Mouse (Mus musculus): Measurements from ENCODE around the gene Gm20604. TPM values are rescaled to one million over a fixed set of nuclear protein-coding genes. Genes with fewer than 3 reads are reported as not detected.

The Gm20604 gene
- polyA plus RNA-seq, 1 experiment: 0.86 TPM

- Histone ChIP-seq H3K4me3 (ENCODE audit: extremely low read depth, insufficient read depth, insufficient read length) (no peak overlapping the region), H3K27me3 (ENCODE audit: control insufficient read depth, insufficient read depth, low read length) (no peaks in the 10 kb centered on the region), H3K4me1 (ENCODE audit: control insufficient read depth, insufficient read depth, insufficient read length) (peaks cover 10% of the 10 kb centered on the region; the same call in 1 of the 2 replicates), H3K27ac (ENCODE audit: insufficient read depth, low read length) (no peak overlapping the region), H3K36me3 (ENCODE audit: control insufficient read depth, insufficient read depth, low read length) (no peaks in the 10 kb centered on the region)
- TF ChIP-seq CTCF (IDR thresholded peaks at IDR 0.05; ENCODE audit: extremely low read depth, insufficient read depth, insufficient read length, insufficient replicate concordance) (no peak), POLR2A (IDR thresholded peaks at IDR 0.05; ENCODE audit: low read depth, low read length) (no peak)
- 62% methylated on average over 16 of the region's 16 CpGs for WGBS
- no peak for DNase-seq (ENCODE audit: low read depth in 1 of 2, low spot score in 2 of 2)
These were observed 27.5 kb downstream of the Gm20604 start for GRCm38 (mm10) chr12:102730798-102731619.

DNA sequence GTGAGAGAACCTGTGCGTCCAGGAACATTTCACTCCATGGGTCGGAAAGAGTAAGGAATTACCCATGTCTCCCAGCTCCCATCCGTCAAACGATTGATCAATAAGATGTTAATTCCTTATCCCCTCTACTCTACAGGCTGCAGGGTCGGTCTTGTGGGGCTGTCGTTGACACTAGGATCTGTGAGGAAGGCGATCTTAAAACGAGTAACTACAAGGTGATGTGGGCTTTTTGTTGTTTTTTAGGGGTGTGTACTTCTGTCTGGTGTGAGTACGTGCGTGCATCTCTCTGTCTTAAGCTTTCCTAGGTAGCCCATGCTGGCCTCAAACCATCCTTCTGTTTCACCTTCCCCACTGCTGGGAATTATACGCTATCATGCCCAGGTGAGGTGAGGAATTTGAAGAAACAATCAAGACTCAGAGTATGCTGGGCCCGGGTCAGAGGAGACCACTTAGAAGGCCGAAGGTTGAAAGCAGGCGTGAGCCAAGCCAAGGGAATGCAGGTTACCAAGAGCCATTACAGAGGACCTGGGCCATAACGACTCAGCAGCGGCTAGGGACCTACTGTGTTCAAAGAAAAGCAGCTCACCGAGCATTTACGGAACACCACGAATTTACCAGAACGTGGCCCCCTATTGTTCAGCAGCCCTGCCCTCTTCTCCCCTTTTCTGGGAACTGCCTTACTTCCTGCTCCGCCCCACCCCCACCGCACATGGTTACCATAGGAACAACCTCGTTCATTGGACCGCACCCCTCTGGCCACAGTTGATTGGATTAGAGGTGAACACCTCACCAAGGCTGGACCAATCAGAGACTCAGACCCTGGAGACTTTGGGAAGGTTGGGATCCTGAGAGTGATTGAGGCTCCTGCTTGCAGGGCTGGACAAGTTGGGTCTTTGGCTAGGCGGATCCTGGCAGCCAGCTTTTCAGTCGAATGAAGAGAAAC is 28.3 kb downstream of the Gm20604 start:
- DNase-seq (ENCODE audit: low read depth in 1 of 2, low spot score in 2 of 2): peak in 1 of 2 experiments; percentile 40
- WGBS: 51% methylated on average over 26 of the region's 26 CpGs
- Histone ChIP-seq H3K4me3 (ENCODE audit: extremely low read depth, insufficient read depth, insufficient read length) (peak overlapping the region; percentile 25; the same call in 1 of the 2 replicates), H3K36me3 (ENCODE audit: control insufficient read depth, insufficient read depth, low read length) (no peaks in the 10 kb centered on the region), H3K4me1 (ENCODE audit: control insufficient read depth, insufficient read depth, insufficient read length) (peaks cover 10% of the 10 kb centered on the region; the same call in 1 of the 2 replicates), H3K27me3 (ENCODE audit: control insufficient read depth, insufficient read depth, low read length) (no peaks in the 10 kb centered on the region), H3K27ac (ENCODE audit: insufficient read depth, low read length) (no peak overlapping the region)
- no peak for TF ChIP-seq POLR2A (IDR thresholded peaks at IDR 0.05; ENCODE audit: low read depth, low read length)
- no peak for TF ChIP-seq CTCF (IDR thresholded peaks at IDR 0.05; ENCODE audit: extremely low read depth, insufficient read depth, insufficient read length, insufficient replicate concordance)

GRCm38 (mm10) chr12:102725761-102726175 is 32.7 kb downstream of the Gm20604 start:
- H3K36me3 ChIP-seq (ENCODE audit: control insufficient read depth, insufficient read depth, low read length): no peaks in the 10 kb centered on the region
- H3K4me1 ChIP-seq (ENCODE audit: control insufficient read depth, insufficient read depth, insufficient read length): peaks cover 8% of the 10 kb centered on the region; the same call in 1 of the 2 replicates
- DNase-seq (ENCODE audit: low read depth in 1 of 2, low spot score in 2 of 2): no peak
- H3K27ac ChIP-seq (ENCODE audit: insufficient read depth, low read length): no peak overlapping the region
- H3K27me3 ChIP-seq (ENCODE audit: control insufficient read depth, insufficient read depth, low read length): no peaks in the 10 kb centered on the region
- TF ChIP-seq POLR2A (IDR thresholded peaks at IDR 0.05; ENCODE audit: low read depth, low read length) (no peak), CTCF (IDR thresholded peaks at IDR 0.05; ENCODE audit: extremely low read depth, insufficient read depth, insufficient read length, insufficient replicate concordance) (no peak)
- WGBS: 65% methylated on average over 7 of the region's 7 CpGs
- no peak overlapping the region for H3K4me3 ChIP-seq (ENCODE audit: extremely low read depth, insufficient read depth, insufficient read length)

- no peak overlapping the region for H3K27ac ChIP-seq (ENCODE audit: insufficient read depth, low read length)
- 88% methylated on average over 6 of the region's 6 CpGs for WGBS
- no peaks in the 10 kb centered on the region for H3K36me3 ChIP-seq (ENCODE audit: control insufficient read depth, insufficient read depth, low read length)
- TF ChIP-seq POLR2A (IDR thresholded peaks at IDR 0.05; ENCODE audit: low read depth, low read length) (no peak), CTCF (IDR thresholded peaks at IDR 0.05; ENCODE audit: extremely low read depth, insufficient read depth, insufficient read length, insufficient replicate concordance) (no peak)
- no peak overlapping the region for H3K4me3 ChIP-seq (ENCODE audit: extremely low read depth, insufficient read depth, insufficient read length)
- H3K27me3 ChIP-seq (ENCODE audit: control insufficient read depth, insufficient read depth, low read length): no peaks in the 10 kb centered on the region
- peaks cover 2% of the 10 kb centered on the region; the same call in 1 of the 2 replicates for H3K4me1 ChIP-seq (ENCODE audit: control insufficient read depth, insufficient read depth, insufficient read length)
- no peak for DNase-seq (ENCODE audit: low read depth in 1 of 2, low spot score in 2 of 2)
These were observed 33.3 kb downstream of the Gm20604 start for GRCm38 (mm10) chr12:102725146-102725545.

GRCm38 (mm10) chr12:102723861-102724260 is 34.6 kb downstream of the Gm20604 start:
- Histone ChIP-seq H3K4me1 (ENCODE audit: control insufficient read depth, insufficient read depth, insufficient read length) (no peaks in the 10 kb centered on the region), H3K36me3 (ENCODE audit: control insufficient read depth, insufficient read depth, low read length) (no peaks in the 10 kb centered on the region), H3K4me3 (ENCODE audit: extremely low read depth, insufficient read depth, insufficient read length) (no peak overlapping the region), H3K27ac (ENCODE audit: insufficient read depth, low read length) (no peak overlapping the region), H3K27me3 (ENCODE audit: control insufficient read depth, insufficient read depth, low read length) (no peaks in the 10 kb centered on the region)
- DNase-seq (ENCODE audit: low read depth in 1 of 2, low spot score in 2 of 2): no peak
- TF ChIP-seq CTCF (IDR thresholded peaks at IDR 0.05; ENCODE audit: extremely low read depth, insufficient read depth, insufficient read length, insufficient replicate concordance) (no peak), POLR2A (IDR thresholded peaks at IDR 0.05; ENCODE audit: low read depth, low read length) (no peak)
- 71% methylated on average over 6 of the region's 6 CpGs for WGBS

DNA sequence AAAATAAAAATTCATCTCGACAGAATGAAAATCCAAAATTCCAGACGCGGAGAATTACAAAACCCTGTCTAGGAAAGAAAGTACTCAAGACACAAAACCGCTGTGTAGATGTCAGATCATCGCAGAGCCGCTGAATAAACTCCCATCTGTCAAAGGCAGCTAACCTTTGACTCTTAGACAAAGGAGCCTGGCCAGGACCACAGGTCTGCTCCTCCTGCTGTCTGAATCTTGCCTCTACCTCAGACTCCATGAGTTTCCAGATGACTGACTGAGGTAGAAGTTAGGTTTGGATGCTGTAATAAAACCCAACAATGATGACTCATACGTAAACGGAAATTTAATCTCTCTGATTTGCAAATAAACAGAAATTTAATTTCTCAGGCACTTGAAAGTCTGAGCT is 35.5 kb downstream of the Gm20604 start:
- H3K27ac ChIP-seq (ENCODE audit: insufficient read depth, low read length): no peak overlapping the region
- no peak for DNase-seq (ENCODE audit: low read depth in 1 of 2, low spot score in 2 of 2)
- H3K36me3 ChIP-seq (ENCODE audit: control insufficient read depth, insufficient read depth, low read length): no peaks in the 10 kb centered on the region
- no peaks in the 10 kb centered on the region for H3K4me1 ChIP-seq (ENCODE audit: control insufficient read depth, insufficient read depth, insufficient read length)
- TF ChIP-seq CTCF (IDR thresholded peaks at IDR 0.05; ENCODE audit: extremely low read depth, insufficient read depth, insufficient read length, insufficient replicate concordance) (no peak), POLR2A (IDR thresholded peaks at IDR 0.05; ENCODE audit: low read depth, low read length) (no peak)
- no peak overlapping the region for H3K4me3 ChIP-seq (ENCODE audit: extremely low read depth, insufficient read depth, insufficient read length)
- no peaks in the 10 kb centered on the region for H3K27me3 ChIP-seq (ENCODE audit: control insufficient read depth, insufficient read depth, low read length)
- 91% methylated on average over 8 of the region's 8 CpGs for WGBS

Data from spleen, adult 2 months (tissue).